Mouse (Mus musculus): ENCODE results near the gene Apobec3. TPM values are rescaled to one million over a fixed set of nuclear protein-coding genes. Genes with fewer than 3 reads are reported as not detected.

Gene Apobec3
- polyA plus RNA-seq, 1 experiment from 2014 or later: 18.4 TPM

DNA sequence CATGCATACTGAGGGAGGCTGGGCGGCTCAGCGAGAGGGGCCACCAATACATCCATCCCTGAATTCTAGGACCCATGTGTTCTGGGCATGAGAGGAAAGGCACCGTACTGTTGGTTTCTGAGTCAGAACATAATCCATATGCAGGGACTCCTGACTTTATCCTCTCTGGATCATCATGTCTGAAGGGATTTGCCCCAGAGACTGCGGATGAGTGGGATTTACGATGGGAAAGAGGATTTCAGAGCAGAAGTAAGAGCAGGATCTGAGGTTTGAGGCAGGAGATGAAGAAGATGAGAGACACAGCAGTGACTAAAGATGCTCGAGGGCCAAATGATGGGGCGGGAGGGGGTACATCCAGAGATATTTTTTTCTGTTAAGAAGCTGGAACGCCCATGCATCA is 17.9 kb upstream of the Apobec3 start:
- no peak overlapping the region for H3K27ac ChIP-seq (ENCODE audit: low read length)

DNA sequence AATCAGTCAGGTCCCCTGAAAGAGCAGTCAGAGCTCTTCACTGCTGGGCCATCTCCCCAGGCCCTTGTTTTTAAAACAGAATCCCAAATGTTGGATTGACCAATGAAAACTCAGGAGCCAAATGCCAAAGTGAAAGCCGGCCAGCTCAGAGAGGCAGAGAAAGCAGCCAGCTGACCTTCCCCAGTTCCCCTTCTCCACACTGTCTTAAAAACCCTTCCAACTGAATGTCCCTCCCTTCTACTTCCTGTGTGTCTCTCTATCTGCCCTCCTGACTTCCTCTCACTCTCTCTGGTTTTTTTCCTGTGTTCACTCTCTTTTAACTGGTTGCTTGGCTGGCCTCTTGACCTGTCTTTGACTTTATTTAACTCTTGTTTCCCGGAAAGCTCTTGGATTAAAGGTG is 17.5 kb upstream of the Apobec3 start:
- Histone ChIP-seq H3K4me3 (ENCODE audit: low read depth, low read length) (no peak overlapping the region), H3K36me3 (ENCODE audit: control insufficient read depth, insufficient read depth, low read length) (no peaks in the 10 kb centered on the region), H3K27ac (ENCODE audit: low read length) (no peak overlapping the region), H3K27me3 (ENCODE audit: control insufficient read depth, insufficient read depth, low read length) (no peaks in the 10 kb centered on the region), H3K4me2 (replicated peaks; ENCODE audit: low read depth, low read length) (no peak overlapping the region), H3K9me3 (ENCODE audit: control insufficient read depth, low read depth, low read length) (no peaks in the 10 kb centered on the region), H3K9ac (replicated peaks; ENCODE audit: low read depth, low read length) (no peak overlapping the region), H3K4me1 (ENCODE audit: control insufficient read depth, insufficient read depth, low read length) (peaks cover 3% of the 10 kb centered on the region; the same call in 1 of the 2 replicates)
- 47% methylated on average over 2 of the region's 2 CpGs for WGBS
- no peak for ATAC-seq (ENCODE audit: insufficient number of reproducible peaks, insufficient read depth, low FRiP score, low read depth)

More for the DNA sequence above, 17.9 kb upstream of the Apobec3 start:
- Histone ChIP-seq H3K36me3 (ENCODE audit: control insufficient read depth, insufficient read depth, low read length) (no peaks in the 10 kb centered on the region), H3K27me3 (ENCODE audit: control insufficient read depth, insufficient read depth, low read length) (no peaks in the 10 kb centered on the region), H3K9me3 (ENCODE audit: control insufficient read depth, low read depth, low read length) (no peaks in the 10 kb centered on the region), H3K4me1 (ENCODE audit: control insufficient read depth, insufficient read depth, low read length) (no peaks in the 10 kb centered on the region), H3K4me2 (replicated peaks; ENCODE audit: low read depth, low read length) (no peak overlapping the region), H3K9ac (replicated peaks; ENCODE audit: low read depth, low read length) (no peak overlapping the region), H3K4me3 (ENCODE audit: low read depth, low read length) (no peak overlapping the region)
- ATAC-seq (ENCODE audit: insufficient number of reproducible peaks, insufficient read depth, low FRiP score, low read depth): no peak
- 90% methylated on average over 8 of the region's 8 CpGs for WGBS

- Histone ChIP-seq H3K36me3 (ENCODE audit: control insufficient read depth, insufficient read depth, low read length) (no peaks in the 10 kb centered on the region), H3K9ac (replicated peaks; ENCODE audit: low read depth, low read length) (no peak overlapping the region), H3K27me3 (ENCODE audit: control insufficient read depth, insufficient read depth, low read length) (no peaks in the 10 kb centered on the region), H3K4me2 (replicated peaks; ENCODE audit: low read depth, low read length) (no peak overlapping the region), H3K4me3 (ENCODE audit: low read depth, low read length) (no peak overlapping the region), H3K9me3 (ENCODE audit: control insufficient read depth, low read depth, low read length) (no peaks in the 10 kb centered on the region), H3K27ac (ENCODE audit: low read length) (no peak overlapping the region), H3K4me1 (ENCODE audit: control insufficient read depth, insufficient read depth, low read length) (peaks cover 8% of the 10 kb centered on the region)
- WGBS: 88% methylated on average over 18 of the region's 18 CpGs
- ATAC-seq (ENCODE audit: insufficient number of reproducible peaks, insufficient read depth, low FRiP score, low read depth): no peak
These were observed 16.0 kb upstream of the Apobec3 start for GRCm38 (mm10) chr15:79875261-79875995.

- Histone ChIP-seq H3K4me2 (replicated peaks; ENCODE audit: low read depth, low read length) (peak overlapping the region; percentile 33), H3K9me3 (ENCODE audit: control insufficient read depth, low read depth, low read length) (no peaks in the 10 kb centered on the region), H3K36me3 (ENCODE audit: control insufficient read depth, insufficient read depth, low read length) (no peaks in the 10 kb centered on the region), H3K4me3 (ENCODE audit: low read depth, low read length) (peak overlapping the region; percentile 8; the same call in 1 of the 2 replicates), H3K9ac (replicated peaks; ENCODE audit: low read depth, low read length) (no peak overlapping the region), H3K4me1 (ENCODE audit: control insufficient read depth, insufficient read depth, low read length) (peaks cover 8% of the 10 kb centered on the region), H3K27me3 (ENCODE audit: control insufficient read depth, insufficient read depth, low read length) (no peaks in the 10 kb centered on the region), H3K27ac (ENCODE audit: low read length) (peak overlapping the region; percentile 94)
- peak; percentile 24 for ATAC-seq (ENCODE audit: insufficient number of reproducible peaks, insufficient read depth, low FRiP score, low read depth)
- WGBS: 60% methylated on average over 6 of the region's 6 CpGs
These were observed 12.7 kb upstream of the Apobec3 start for GRCm38 (mm10) chr15:79878725-79879136.

- 18% methylated on average over 13 of the region's 13 CpGs for WGBS
- Histone ChIP-seq H3K4me1 (ENCODE audit: control insufficient read depth, insufficient read depth, low read length) (peaks cover 8% of the 10 kb centered on the region), H3K9me3 (ENCODE audit: control insufficient read depth, low read depth, low read length) (no peaks in the 10 kb centered on the region), H3K4me2 (replicated peaks; ENCODE audit: low read depth, low read length) (peak overlapping the region; percentile 33), H3K36me3 (ENCODE audit: control insufficient read depth, insufficient read depth, low read length) (no peaks in the 10 kb centered on the region), H3K27ac (ENCODE audit: low read length) (peak overlapping the region; percentile 94), H3K9ac (replicated peaks; ENCODE audit: low read depth, low read length) (no peak overlapping the region), H3K27me3 (ENCODE audit: control insufficient read depth, insufficient read depth, low read length) (no peaks in the 10 kb centered on the region), H3K4me3 (ENCODE audit: low read depth, low read length) (peak overlapping the region; percentile 8; the same call in 1 of the 2 replicates)
- ATAC-seq (ENCODE audit: insufficient number of reproducible peaks, insufficient read depth, low FRiP score, low read depth): peak; percentile 86
These were observed 12.1 kb upstream of the Apobec3 start for GRCm38 (mm10) chr15:79879319-79879718.

DNA sequence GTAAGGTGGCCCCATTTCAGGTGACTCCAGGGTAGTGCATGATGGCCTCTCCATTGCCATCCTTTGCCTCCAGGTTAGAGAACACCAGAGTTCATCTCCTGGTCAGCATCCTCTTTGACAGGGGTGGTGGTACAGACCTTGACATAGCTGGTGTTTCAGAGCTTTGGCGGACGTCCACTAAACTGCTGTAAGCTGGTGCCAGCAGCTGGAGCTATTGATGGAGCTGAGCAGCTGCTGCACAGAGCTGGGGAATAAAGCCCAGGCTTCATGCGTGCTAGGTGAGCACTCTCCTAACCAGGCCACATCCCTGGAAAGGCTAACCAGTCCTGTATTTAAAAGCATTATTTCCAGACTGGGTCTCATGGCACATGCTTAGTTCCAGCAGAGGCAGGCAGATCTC is 11.0 kb upstream of the Apobec3 start:
- no peaks in the 10 kb centered on the region for H3K9me3 ChIP-seq (ENCODE audit: control insufficient read depth, low read depth, low read length)
- H3K9ac ChIP-seq (replicated peaks; ENCODE audit: low read depth, low read length): no peak overlapping the region
- H3K4me3 ChIP-seq (ENCODE audit: low read depth, low read length): no peak overlapping the region
- no peaks in the 10 kb centered on the region for H3K36me3 ChIP-seq (ENCODE audit: control insufficient read depth, insufficient read depth, low read length)
- no peaks in the 10 kb centered on the region for H3K27me3 ChIP-seq (ENCODE audit: control insufficient read depth, insufficient read depth, low read length)
- H3K27ac ChIP-seq (ENCODE audit: low read length): no peak overlapping the region
- ATAC-seq (ENCODE audit: insufficient number of reproducible peaks, insufficient read depth, low FRiP score, low read depth): no peak
- 80% methylated on average over 3 of the region's 3 CpGs for WGBS
- peaks cover 8% of the 10 kb centered on the region for H3K4me1 ChIP-seq (ENCODE audit: control insufficient read depth, insufficient read depth, low read length)
- H3K4me2 ChIP-seq (replicated peaks; ENCODE audit: low read depth, low read length): no peak overlapping the region

GRCm38 (mm10) chr15:79882623-79883267 is 8.7 kb upstream of the Apobec3 start:
- 31% methylated on average over 19 of the region's 19 CpGs for WGBS
- Histone ChIP-seq H3K9ac (replicated peaks; ENCODE audit: low read depth, low read length) (0 out of 2 replicates have a peak overlapping the region, but pooled peaks have one; percentile 40), H3K27ac (ENCODE audit: low read length) (no peak overlapping the region), H3K9me3 (ENCODE audit: control insufficient read depth, low read depth, low read length) (no peaks in the 10 kb centered on the region), H3K36me3 (ENCODE audit: control insufficient read depth, insufficient read depth, low read length) (no peaks in the 10 kb centered on the region), H3K4me1 (ENCODE audit: control insufficient read depth, insufficient read depth, low read length) (peaks cover 8% of the 10 kb centered on the region), H3K4me2 (replicated peaks; ENCODE audit: low read depth, low read length) (peak overlapping the region; percentile 49), H3K27me3 (ENCODE audit: control insufficient read depth, insufficient read depth, low read length) (no peaks in the 10 kb centered on the region), H3K4me3 (ENCODE audit: low read depth, low read length) (peak overlapping the region; percentile 42)
- no peak for ATAC-seq (ENCODE audit: insufficient number of reproducible peaks, insufficient read depth, low FRiP score, low read depth)

- H3K4me2 ChIP-seq (replicated peaks; ENCODE audit: low read depth, low read length): peak overlapping the region; percentile 49
- H3K9me3 ChIP-seq (ENCODE audit: control insufficient read depth, low read depth, low read length): no peaks in the 10 kb centered on the region
- H3K4me1 ChIP-seq (ENCODE audit: control insufficient read depth, insufficient read depth, low read length): peaks cover 8% of the 10 kb centered on the region
- H3K9ac ChIP-seq (replicated peaks; ENCODE audit: low read depth, low read length): peak overlapping the region; percentile 40; the same call in 1 of the 2 replicates
- H3K27ac ChIP-seq (ENCODE audit: low read length): peak overlapping the region; percentile 80; the same call in 1 of the 2 replicates
- H3K36me3 ChIP-seq (ENCODE audit: control insufficient read depth, insufficient read depth, low read length): no peaks in the 10 kb centered on the region
- no peaks in the 10 kb centered on the region for H3K27me3 ChIP-seq (ENCODE audit: control insufficient read depth, insufficient read depth, low read length)
- ATAC-seq (ENCODE audit: insufficient number of reproducible peaks, insufficient read depth, low FRiP score, low read depth): peak; percentile 70; the same call in 1 of the 2 replicates
- peak overlapping the region; percentile 42 for H3K4me3 ChIP-seq (ENCODE audit: low read depth, low read length)
- WGBS: under 1% methylated on average over 30 of the region's 30 CpGs
These were observed 8.1 kb upstream of the Apobec3 start for GRCm38 (mm10) chr15:79883352-79883822.
